Mouse (Mus musculus) embryonic facial prominence, embryonic 11.5 days (tissue): Measurements from ENCODE around the gene Tmem202. TPM values are rescaled to one million over a fixed set of nuclear protein-coding genes. Genes with fewer than 3 reads are reported as not detected.
A peak's percentile ranks its signal among the peaks of the same experiment; 100 is the strongest.

ENCODE experiments used
- ATAC-seq: fragments of 200-750 bp; cut with Nextera tagmentation; replicated peaks from 2 replicates; pipeline ENCODE4 v1.8.0; 2017; ENCODE audit warnings: low read depth; ENCODE audit not compliant: insufficient number of reproducible peaks, low FRiP score, low TSS enrichment
- DNase-seq: peaks from one replicate; pipeline ENCODE4 v3.0.0-alpha.2; 2015; ENCODE audit warnings: low spot score
- H3K27ac ChIP-seq: fragments of 300-500 bp; sonication (generic); replicated peaks from 2 replicates; pipeline ENCODE4 v1.5.1; 2014; ENCODE audit warnings: mild to moderate bottlenecking, low read depth, low read length, control low read depth
- H3K27me3 ChIP-seq: fragments of 300-500 bp; sonication (generic); 2 replicates; pipeline ENCODE4 v1.6.1; 2014; ENCODE audit warnings: mild to moderate bottlenecking, low read length, moderate library complexity, mixed read lengths; ENCODE audit not compliant: control insufficient read depth, insufficient read depth
- H3K36me3 ChIP-seq: fragments of 300-500 bp; sonication (generic); replicated peaks from 2 replicates; pipeline ENCODE4 v1.6.1; 2014; ENCODE audit warnings: low read depth, mild to moderate bottlenecking, low read length, moderate library complexity, mixed read lengths; ENCODE audit not compliant: control insufficient read depth, insufficient read depth
- H3K4me1 ChIP-seq: fragments of 300-500 bp; sonication (generic); 2 replicates; pipeline ENCODE4 v1.6.1; 2014; ENCODE audit warnings: low read length, mixed read lengths; ENCODE audit not compliant: control insufficient read depth, insufficient read depth
- H3K4me2 ChIP-seq: fragments of 300-500 bp; sonication (generic); 2 replicates; pipeline ENCODE4 v1.6.1; 2014; ENCODE audit warnings: low read depth, mild to moderate bottlenecking, control low read depth, low read length, moderate library complexity
- H3K4me3 ChIP-seq: fragments of 300-500 bp; sonication (generic); 2 replicates; pipeline ENCODE4 v1.5.1; 2014; ENCODE audit warnings: low read depth, low read length, control low read depth
- H3K9ac ChIP-seq: fragments of 300-500 bp; sonication (generic); replicated peaks from 2 replicates; pipeline ENCODE4 v1.6.1; 2014; ENCODE audit warnings: mild to moderate bottlenecking, control low read depth, low read length
- H3K9me3 ChIP-seq: fragments of 300-500 bp; sonication (generic); replicated peaks from 2 replicates; pipeline ENCODE4 v1.6.1; 2016; ENCODE audit warnings: mild to moderate bottlenecking, low read length, inconsistent platforms, mixed read lengths; ENCODE audit not compliant: control insufficient read depth
- WGBS: fragments of 180-500 bp; shearing (Covaris S2); extraction: QIAGEN DNeasy Blood & Tissue Kit; methylation state at CpG from one replicate; pipeline ENCODE4 v1.1.7; 2014; 5-methylcytosine and 5-hydroxymethylcytosine counted together
- polyA plus RNA-seq: library from polyadenylated mRNA; unstranded; fragments of >200 nt; fragmentation: Nextera tagmentation; extraction: Ambion mirVana; gene quantifications from 2 replicates; pipeline ENCODE4 v1.2.1, GENCODE M21; 2014

The Tmem202 gene
- polyA plus RNA-seq, 1 experiment from 2014 or later, result not detected

DNA sequence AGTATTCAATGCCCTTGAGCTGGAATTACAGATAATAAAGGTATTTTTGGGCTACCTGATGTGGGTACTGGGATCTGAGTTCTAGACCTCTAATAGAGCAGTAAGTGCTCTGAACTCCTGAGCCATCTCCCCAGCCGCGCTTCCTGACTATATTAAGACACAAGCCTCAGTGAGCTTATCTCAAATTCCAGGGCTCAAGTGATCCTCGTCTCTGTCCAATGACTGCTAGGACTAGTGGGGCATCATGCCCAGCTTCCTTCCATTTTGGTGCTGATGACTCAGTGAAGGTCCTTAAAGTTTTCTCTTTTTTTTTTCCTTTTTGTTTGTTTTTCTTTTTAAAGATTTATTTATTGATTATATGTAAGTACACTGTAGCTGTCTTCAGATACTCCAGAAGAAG lies 24.6 kb downstream of the Tmem202 start:
- no peak overlapping the region for H3K9ac ChIP-seq
- ATAC-seq, result no peak
- no peak for DNase-seq
- no peaks in the 10 kb centered on the region for H3K4me1 ChIP-seq
- no peak overlapping the region for H3K4me3 ChIP-seq
- no peaks in the 10 kb centered on the region for H3K9me3 ChIP-seq
- 60% methylated on average over 3 of the region's 3 CpGs for WGBS
- no peak overlapping the region for H3K4me2 ChIP-seq
- no peak overlapping the region for H3K27ac ChIP-seq
- no peaks in the 10 kb centered on the region for H3K36me3 ChIP-seq
- no peaks in the 10 kb centered on the region for H3K27me3 ChIP-seq

DNA sequence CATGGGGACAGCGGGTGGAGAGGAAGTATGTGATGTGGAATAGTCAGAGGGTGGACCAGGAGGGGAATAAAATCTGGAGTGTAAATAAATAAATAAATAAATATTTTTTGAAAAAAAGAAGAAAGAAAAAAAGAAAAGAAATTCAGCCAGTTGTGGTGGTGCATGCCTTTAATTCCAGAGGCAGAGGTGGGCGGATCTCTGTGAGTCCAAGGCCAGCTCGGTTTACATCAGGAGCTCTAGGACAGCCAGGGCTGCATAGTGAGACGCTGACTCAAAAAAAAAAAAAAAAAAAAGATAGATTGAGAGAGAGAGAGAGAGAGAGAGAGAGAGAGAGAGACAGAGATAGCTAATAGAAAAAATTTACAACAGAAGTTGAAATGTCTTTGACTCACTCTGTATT lies 27.3 kb downstream of the Tmem202 start:
- H3K4me1 ChIP-seq, result no peaks in the 10 kb centered on the region
- no peaks in the 10 kb centered on the region for H3K27me3 ChIP-seq
- H3K27ac ChIP-seq, result no peak overlapping the region
- no peak overlapping the region for H3K9ac ChIP-seq
- WGBS, result 39% methylated on average over 4 of the region's 4 CpGs
- H3K9me3 ChIP-seq, result no peaks in the 10 kb centered on the region
- H3K4me3 ChIP-seq, result no peak overlapping the region
- H3K4me2 ChIP-seq, result no peak overlapping the region
- DNase-seq, result no peak
- no peaks in the 10 kb centered on the region for H3K36me3 ChIP-seq
- ATAC-seq, result no peak

DNA sequence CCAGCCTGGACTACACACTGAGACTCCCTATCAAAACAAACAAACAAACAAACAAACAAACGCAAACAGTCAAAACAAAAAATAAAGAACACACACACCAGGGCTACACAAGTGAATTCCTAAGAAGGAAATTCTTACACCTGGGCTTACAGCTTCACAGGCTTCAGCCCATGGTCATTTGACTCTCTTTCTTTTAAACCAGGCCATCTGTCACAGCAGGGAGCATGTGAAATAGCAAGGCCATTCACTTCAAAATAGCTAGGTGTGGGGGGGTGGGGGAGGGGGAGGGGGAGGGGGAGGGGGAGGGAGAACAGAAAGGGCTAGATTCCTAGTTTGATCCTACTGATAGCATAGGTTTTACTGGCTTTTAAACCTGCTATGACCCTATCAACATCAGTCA lies 31.5 kb downstream of the Tmem202 start:
- H3K9me3 ChIP-seq, result no peaks in the 10 kb centered on the region
- no peaks in the 10 kb centered on the region for H3K36me3 ChIP-seq
- no peaks in the 10 kb centered on the region for H3K27me3 ChIP-seq
- no peak overlapping the region for H3K9ac ChIP-seq
- ATAC-seq, result no peak
- H3K4me1 ChIP-seq, result no peaks in the 10 kb centered on the region
- H3K4me3 ChIP-seq, result no peak overlapping the region
- WGBS, result 64% methylated on average over 1 of the region's 1 CpGs
- no peak overlapping the region for H3K27ac ChIP-seq
- DNase-seq, result no peak
- H3K4me2 ChIP-seq, result no peak overlapping the region

DNA sequence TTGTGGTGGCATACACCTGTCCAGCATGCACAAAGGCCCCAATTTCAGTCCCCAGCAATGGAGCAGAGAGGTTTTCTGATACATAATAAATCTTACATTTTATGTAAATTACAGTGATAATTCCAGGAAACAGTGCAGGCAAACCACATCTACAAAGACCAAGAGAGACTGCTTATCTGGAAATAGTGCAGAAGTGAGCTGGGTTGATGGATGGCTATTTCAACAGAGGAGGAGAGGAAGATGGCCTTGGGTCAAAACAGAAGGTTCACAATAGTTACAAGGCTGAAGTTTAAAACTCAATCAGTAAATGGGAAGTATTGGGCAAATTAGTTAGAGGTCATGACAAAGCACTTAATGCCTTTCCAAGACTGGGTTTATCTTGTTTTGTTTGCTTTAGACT lies 52.3 kb downstream of the Tmem202 start:
- Histone ChIP-seq H3K4me2 (peak overlapping the region; percentile 58), H3K36me3 (no peaks in the 10 kb centered on the region), H3K4me3 (peak overlapping the region; percentile 100), H3K9me3 (no peaks in the 10 kb centered on the region), H3K4me1 (no peaks in the 10 kb centered on the region), H3K27me3 (no peaks in the 10 kb centered on the region), H3K9ac (peak overlapping the region; percentile 99), H3K27ac (no peak overlapping the region; the same call in 1 of the 2 replicates)
- ATAC-seq (no peak), DNase-seq (no peak)

DNA sequence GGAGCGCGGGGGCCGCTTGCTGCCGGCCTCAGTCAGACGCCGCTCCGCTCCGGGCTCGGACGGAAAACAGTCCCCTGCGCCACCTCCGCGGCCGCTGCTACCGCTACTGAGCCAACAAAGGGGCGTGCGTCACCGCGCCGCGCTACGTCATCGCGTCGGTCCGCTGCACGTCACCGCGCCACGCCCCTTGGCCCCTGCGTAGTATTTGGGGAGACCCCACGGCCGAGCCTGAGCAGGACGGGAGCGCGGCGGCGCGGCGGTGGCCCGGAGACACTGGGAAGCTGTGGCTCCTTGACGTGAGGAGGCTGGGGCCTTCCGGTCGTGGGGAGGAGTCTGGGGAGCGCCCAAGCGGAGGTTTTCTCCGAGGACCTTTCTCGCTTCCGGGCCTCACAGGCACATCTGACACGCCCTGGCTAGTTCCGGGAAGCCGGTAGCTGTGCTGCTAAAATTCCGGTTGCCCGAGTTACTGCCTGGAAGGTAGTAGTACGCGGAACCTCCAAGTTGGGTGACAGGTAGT lies 53.0 kb downstream of the Tmem202 start, which contains the start of gene Arih1:
TSS of gene Arih1 (minus strand) at position 70 of the 517 bp plus-strand sequence.
- peak; percentile 98 for ATAC-seq

DNA sequence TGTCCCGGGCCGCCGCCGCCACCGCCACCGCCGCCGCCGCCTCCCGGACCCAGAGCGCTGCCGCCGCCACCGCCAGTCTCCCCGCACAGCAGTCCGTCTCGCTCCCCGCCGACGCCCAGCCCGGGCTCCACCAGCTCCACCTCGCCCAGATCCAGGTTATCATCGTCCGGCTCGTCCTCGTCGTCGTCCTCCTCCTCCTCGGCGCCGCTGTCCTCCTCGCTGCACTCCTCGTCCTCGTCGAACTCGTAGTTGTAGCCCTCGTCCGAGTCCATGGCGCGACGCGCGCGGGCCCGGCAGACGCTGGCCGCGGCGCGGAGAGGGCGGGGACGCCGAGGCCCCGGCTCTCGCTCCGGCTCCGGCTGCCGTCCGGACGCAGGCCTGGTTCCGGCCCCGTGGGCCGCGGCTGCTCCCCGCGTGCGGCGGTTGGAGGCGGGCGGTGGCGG lies 53.5 kb downstream of the Tmem202 start:
- Histone ChIP-seq H3K4me2 (peak overlapping the region; percentile 74), H3K4me3 (peak overlapping the region; percentile 100), H3K27ac (peak overlapping the region; percentile 98), H3K27me3 (no peaks in the 10 kb centered on the region), H3K9me3 (no peaks in the 10 kb centered on the region), H3K9ac (peak overlapping the region; percentile 99), H3K4me1 (no peaks in the 10 kb centered on the region), H3K36me3 (no peaks in the 10 kb centered on the region)
- under 1% methylated on average over 65 of the region's 71 CpGs for WGBS
- no peak for DNase-seq
- ATAC-seq, result peak; percentile 74

More for the DNA sequence above, 53.0 kb downstream of the Tmem202 start, which contains the start of gene Arih1:
- H3K9ac ChIP-seq, result peak within 1 kb of the TSS; percentile 99
- H3K4me1 ChIP-seq, result no peaks in the 10 kb centered on the region
- under 1% methylated on average over 52 of the region's 56 CpGs for WGBS
- peak; percentile 98 for DNase-seq
- H3K27me3 ChIP-seq, result no peaks in the 10 kb centered on the region
- peak within 1 kb of the TSS; percentile 98 for H3K27ac ChIP-seq
- no peaks in the 10 kb centered on the region for H3K9me3 ChIP-seq
- no peaks in the 10 kb centered on the region for H3K36me3 ChIP-seq
- peak within 1 kb of the TSS; percentile 74 for H3K4me2 ChIP-seq
- H3K4me3 ChIP-seq, result peak within 1 kb of the TSS; percentile 100

DNA sequence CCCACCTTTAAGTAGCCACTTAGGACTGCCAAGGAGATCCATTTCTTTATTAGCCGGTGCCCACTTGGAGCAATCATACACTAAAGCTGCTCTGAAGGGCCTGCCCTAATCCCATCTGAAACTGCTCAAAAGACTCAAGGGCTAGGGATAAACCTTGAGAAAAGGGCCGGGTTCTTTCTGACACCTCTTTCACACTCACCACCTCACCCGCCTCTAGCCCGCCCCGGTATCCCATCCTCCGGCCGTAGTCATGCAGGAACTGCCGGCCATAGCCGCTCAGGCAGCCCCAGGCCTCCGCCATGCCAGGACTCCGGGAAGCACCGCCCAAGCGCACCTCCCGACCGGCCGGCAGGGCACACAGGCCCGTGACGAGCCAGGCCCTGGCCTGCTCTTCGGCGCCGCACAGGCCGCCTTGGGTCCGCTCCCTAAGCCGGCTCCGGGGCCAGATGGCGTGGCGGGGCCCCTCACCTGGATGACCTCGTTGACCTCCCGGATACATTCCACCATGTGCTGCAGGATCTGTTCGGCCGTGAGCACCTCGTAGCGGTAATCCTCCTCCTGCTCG lies 54.1 kb downstream of the Tmem202 start:
- Histone ChIP-seq H3K4me1 (no peaks in the 10 kb centered on the region), H3K27me3 (no peaks in the 10 kb centered on the region), H3K9me3 (no peaks in the 10 kb centered on the region), H3K4me2 (peak overlapping the region; percentile 74), H3K9ac (peak overlapping the region; percentile 99), H3K36me3 (no peaks in the 10 kb centered on the region), H3K27ac (peak overlapping the region; percentile 98), H3K4me3 (peak overlapping the region; percentile 100)
- WGBS, result 0% methylated on average over 33 of the region's 34 CpGs
- ATAC-seq, result peak; percentile 37
- peak; percentile 60 for DNase-seq

DNA sequence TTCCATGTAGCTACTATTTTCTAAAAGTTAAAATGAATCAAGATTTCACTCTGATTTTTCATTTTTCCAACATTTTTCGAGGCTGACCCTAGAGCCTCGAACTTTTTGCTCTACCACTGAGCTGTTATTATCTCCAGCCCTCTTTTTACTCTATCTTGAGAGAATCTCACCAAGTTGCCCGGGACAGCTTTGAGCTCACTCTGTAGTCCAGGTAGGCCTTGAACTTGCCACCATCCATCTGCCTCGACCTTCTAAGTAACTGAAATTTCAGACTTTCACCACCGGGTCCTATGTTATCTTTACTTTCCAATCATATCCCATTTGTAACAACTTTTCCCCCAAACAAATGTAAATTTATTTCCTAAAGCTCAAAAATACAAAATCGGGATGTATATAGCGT lies 54.9 kb downstream of the Tmem202 start:
- Histone ChIP-seq H3K4me2 (peak overlapping the region; percentile 74), H3K36me3 (no peaks in the 10 kb centered on the region), H3K27me3 (no peaks in the 10 kb centered on the region), H3K9ac (peak overlapping the region; percentile 99), H3K4me3 (peak overlapping the region; percentile 100), H3K27ac (no peak overlapping the region), H3K4me1 (no peaks in the 10 kb centered on the region), H3K9me3 (no peaks in the 10 kb centered on the region)
- ATAC-seq (no peak), DNase-seq (peak; percentile 21)
- 22% methylated on average over 7 of the region's 7 CpGs for WGBS
